Mouse (Mus musculus): Measurements from ENCODE around the gene B4galt5.

Gene B4galt5

GRCm38 (mm10) chr2:167363272-167364045 lies 14.5 kb upstream of the B4galt5 start:
- no peak for DNase-seq (ENCODE audit: low spot score in 2 of 2)

- no peak for DNase-seq (ENCODE audit: low spot score in 2 of 2)
Observed at GRCm38 (mm10) chr2:167358499-167358898, 9.5 kb upstream of the B4galt5 start.

GRCm38 (mm10) chr2:167356885-167357284 lies 7.9 kb upstream of the B4galt5 start:
- no peak for DNase-seq (ENCODE audit: low spot score in 2 of 2)

- no peak for DNase-seq (ENCODE audit: low spot score in 2 of 2)
Observed at GRCm38 (mm10) chr2:167354611-167355165, 5.7 kb upstream of the B4galt5 start.

GRCm38 (mm10) chr2:167354046-167354445 lies 5.1 kb upstream of the B4galt5 start:
- no peak for DNase-seq (ENCODE audit: low spot score in 2 of 2)

- no peak for DNase-seq (ENCODE audit: low spot score in 2 of 2)
Observed at GRCm38 (mm10) chr2:167352496-167352895, 3.5 kb upstream of the B4galt5 start.

GRCm38 (mm10) chr2:167351371-167351951 lies 2.5 kb upstream of the B4galt5 start:
- DNase-seq (ENCODE audit: low spot score in 2 of 2) = no peak

GRCm38 (mm10) chr2:167350126-167350650 lies 1.2 kb upstream of the B4galt5 start:
- DNase-seq (ENCODE audit: low spot score in 2 of 2) = no peak

GRCm38 (mm10) chr2:167349283-167349936 lies 427 bp upstream of the B4galt5 start:
- peak; percentile 91 to 92 for DNase-seq (ENCODE audit: low spot score in 2 of 2)

- peak in 1 of 2 experiments; percentile 51 for DNase-seq (ENCODE audit: low spot score in 2 of 2)
Observed at GRCm38 (mm10) chr2:167347991-167348375, 1.0 kb downstream of the B4galt5 start.

GRCm38 (mm10) chr2:167347361-167347760 lies 1.6 kb downstream of the B4galt5 start:
- no peak for DNase-seq (ENCODE audit: low spot score in 2 of 2)

- no peak for DNase-seq (ENCODE audit: low spot score in 2 of 2)
Observed at GRCm38 (mm10) chr2:167345508-167346164, 3.3 kb downstream of the B4galt5 start.

GRCm38 (mm10) chr2:167344871-167345507 lies 4.0 kb downstream of the B4galt5 start:
- DNase-seq (ENCODE audit: low spot score in 2 of 2) = no peak

- no peak for DNase-seq (ENCODE audit: low spot score in 2 of 2)
Observed at GRCm38 (mm10) chr2:167343369-167344140, 5.4 kb downstream of the B4galt5 start.

- DNase-seq (ENCODE audit: low spot score in 2 of 2) = no peak
Observed at GRCm38 (mm10) chr2:167342876-167343275, 6.1 kb downstream of the B4galt5 start.

GRCm38 (mm10) chr2:167337580-167337979 lies 11.4 kb downstream of the B4galt5 start:
- no peak for DNase-seq (ENCODE audit: low spot score in 2 of 2)

GRCm38 (mm10) chr2:167337214-167337512 lies 11.8 kb downstream of the B4galt5 start:
- DNase-seq (ENCODE audit: low spot score in 2 of 2) = no peak

GRCm38 (mm10) chr2:167336384-167337213 lies 12.4 kb downstream of the B4galt5 start:
- DNase-seq (ENCODE audit: low spot score in 2 of 2) = no peak

GRCm38 (mm10) chr2:167335066-167335465 lies 13.9 kb downstream of the B4galt5 start:
- no peak for DNase-seq (ENCODE audit: low spot score in 2 of 2)

GRCm38 (mm10) chr2:167334312-167334711 lies 14.7 kb downstream of the B4galt5 start:
- no peak for DNase-seq (ENCODE audit: low spot score in 2 of 2)

Measured in frontal cortex, postnatal 36 days (tissue).